10 mouse cellular contexts compared by ENCODE assay signal in genomic region chr2:134826111-134827005, GRCm38 (mm10). TPM values are rescaled to one million over a fixed set of nuclear protein-coding genes. Genes with fewer than 3 reads are reported as not detected.
DNase-seq lines count a peak whose midpoint lies in the region; ATAC-seq and TF ChIP-seq lines count a peak whose summit lies in the region.
"Had no signal": no experiment of that assay in that cellular context is flagged by ENCODE, and none has a peak within 500 bp of the region (broad histone marks: within the 10 kb centered on the region; RNA-seq: fewer than 3 reads in every experiment).

No protein-coding gene starts in this region.

- peak; percentile 59 for ATAC-seq in midbrain, embryonic 12.5 days (ENCODE audit: low FRiP score, low read depth)

- no peak overlapping the region for H3K4me3 ChIP-seq in kidney, adult 2 months (ENCODE audit: insufficient read depth, low read depth, low read length)
- H3K4me3 ChIP-seq in hindbrain, embryonic 10.5 days = no peak overlapping the region
- H3K4me3 ChIP-seq in midbrain, embryonic 12.5 days = no peak overlapping the region
- H3K4me3 ChIP-seq in thymus, adult 2 months (ENCODE audit: control insufficient read depth, insufficient read depth, low read length) = no peak overlapping the region

- 43% methylated on average over 8 of the region's 8 CpGs for WGBS in kidney, adult 2 months
- 46% methylated on average over 8 of the region's 8 CpGs for WGBS in hindbrain, embryonic 10.5 days
- WGBS in midbrain, embryonic 12.5 days = 41% methylated on average over 8 of the region's 8 CpGs
- 79% methylated on average over 8 of the region's 8 CpGs for WGBS in thymus, adult 2 months

- H3K27ac ChIP-seq in kidney, adult 2 months (ENCODE audit: insufficient read depth, low read depth, low read length) = peak overlapping the region; percentile 5; the same call in 1 of the 2 replicates
- peak overlapping the region; percentile 53 for H3K27ac ChIP-seq in hindbrain, embryonic 10.5 days
- no peak overlapping the region for H3K27ac ChIP-seq in midbrain, embryonic 12.5 days (replicated peaks)
- H3K27ac ChIP-seq in thymus, adult 2 months (ENCODE audit: control insufficient read depth, insufficient read depth, low read length) = no peak overlapping the region
- H3K27ac ChIP-seq: macrophage had no signal

- no peaks in the 10 kb centered on the region for H3K27me3 ChIP-seq in kidney, adult 2 months (replicated peaks; ENCODE audit: control insufficient read depth, insufficient read depth, low read length)
- H3K27me3 ChIP-seq in hindbrain, embryonic 10.5 days (ENCODE audit: insufficient read depth, poor library complexity, severe bottlenecking) = no peaks in the 10 kb centered on the region
- no peaks in the 10 kb centered on the region for H3K27me3 ChIP-seq in midbrain, embryonic 12.5 days
- no peaks in the 10 kb centered on the region for H3K27me3 ChIP-seq in thymus, adult 2 months (ENCODE audit: control insufficient read depth, insufficient read depth, low read length)

- no peaks in the 10 kb centered on the region for H3K36me3 ChIP-seq in kidney, adult 2 months (ENCODE audit: control insufficient read depth, insufficient read depth, low read length)
- no peaks in the 10 kb centered on the region for H3K36me3 ChIP-seq in hindbrain, embryonic 10.5 days
- no peaks in the 10 kb centered on the region for H3K36me3 ChIP-seq in midbrain, embryonic 12.5 days
- H3K36me3 ChIP-seq in thymus, adult 2 months (ENCODE audit: control insufficient read depth, insufficient read depth, low read length) = no peaks in the 10 kb centered on the region

- peaks cover 41% of the 10 kb centered on the region for H3K4me1 ChIP-seq in kidney, adult 2 months (ENCODE audit: control insufficient read depth, insufficient read depth, low read length)
- peaks cover 13% of the 10 kb centered on the region for H3K4me1 ChIP-seq in hindbrain, embryonic 10.5 days (replicated peaks)
- H3K4me1 ChIP-seq in midbrain, embryonic 12.5 days = peaks cover 11% of the 10 kb centered on the region
- H3K4me1 ChIP-seq in thymus, adult 2 months (replicated peaks; ENCODE audit: control insufficient read depth, insufficient read depth, low read length) = no peaks in the 10 kb centered on the region

- H3K4me2 ChIP-seq in midbrain, embryonic 12.5 days (replicated peaks) = no peak overlapping the region

- no peaks in the 10 kb centered on the region for H3K9me3 ChIP-seq in hindbrain, embryonic 10.5 days
- H3K9me3 ChIP-seq in midbrain, embryonic 12.5 days = no peaks in the 10 kb centered on the region

- no peak for DNase-seq in kidney, adult 2 months
- no peak for DNase-seq in kidney, postnatal 10 days
- DNase-seq in cerebellum, postnatal 36 days = peak; percentile 28 to 29
- DNase-seq in hindbrain, embryonic 10.5 days (ENCODE audit: low spot score) = no peak
- no peak for DNase-seq in thymus, adult 2 months
- no peak for DNase-seq in urinary bladder, adult 18-20 months (ENCODE audit: low spot score in 2 of 2)
- no peak for DNase-seq in adrenal gland, postnatal 10 days
- DNase-seq: heart, adult 18-20 months had no signal

- no peak for TF ChIP-seq POLR2A in kidney, adult 2 months (IDR thresholded peaks at IDR 0.05; ENCODE audit: low read depth, low read length)
- no peak for TF ChIP-seq POLR2A in thymus, adult 2 months (IDR thresholded peaks at IDR 0.05; ENCODE audit: control insufficient read depth, extremely low read depth, insufficient read depth, low read length, poor library complexity)

- no peak for TF ChIP-seq CTCF in kidney, adult 2 months (conservative IDR thresholded peaks at IDR 0.05; ENCODE audit: insufficient read depth, insufficient read length, low read depth, low read length)
- TF ChIP-seq CTCF in thymus, adult 2 months (IDR thresholded peaks at IDR 0.05; ENCODE audit: borderline replicate concordance, control insufficient read depth, extremely low read depth, insufficient read depth, low read length, poor library complexity) = no peak

- no peak overlapping the region for H3K9ac ChIP-seq in midbrain, embryonic 12.5 days (replicated peaks)

RNA-seq across cellular contexts. Expression of gene Plcb1, which starts 40.5 kb away (rescaled TPM):
- 4.4 and 5.0 TPM in 2 replicates for polyA plus RNA-seq in kidney, adult 2 months (2012; rRNA removed)
- 4.6 and 6.7 TPM in 2 replicates for polyA plus RNA-seq in hindbrain, embryonic 10.5 days (2016; fragmentation: Nextera tagmentation; extraction: Ambion mirVana)
- polyA plus RNA-seq in midbrain, embryonic 12.5 days (2016; fragmentation: Nextera tagmentation; extraction: Ambion mirVana) = 10.3 and 12.0 TPM in 2 replicates
- polyA plus RNA-seq in thymus, adult 2 months (2012; rRNA removed) = 0.29 and 0.32 TPM in 2 replicates
- 10 to 100 TPM; 34.0 to 46.4 TPM for total RNA-seq in adrenal gland, postnatal 10 days (2021)

Comparison
In these comparisons a context has a peak if more than half of its experiments do, and no peak if none do; other contexts are left out.
1. DNase-seq: peak in cerebellum, postnatal 36 days (2 of 2); none in kidney, adult 2 months (single experiment), kidney, postnatal 10 days (single experiment), hindbrain, embryonic 10.5 days (single experiment), thymus, adult 2 months (single experiment), urinary bladder, adult 18-20 months (0 of 2) and adrenal gland, postnatal 10 days (single experiment).
2. H3K27ac ChIP-seq: peak in kidney, adult 2 months (single experiment) and hindbrain, embryonic 10.5 days (single experiment); none in midbrain, embryonic 12.5 days (single experiment) and thymus, adult 2 months (single experiment).